Mouse (Mus musculus): ENCODE measurements around the gene Tspan14. TPM values are rescaled to one million over a fixed set of nuclear protein-coding genes. Genes with fewer than 3 reads are reported as not detected.

Gene Tspan14
- 10 to 100 TPM; 11.0 to 54.3 TPM for polyA plus RNA-seq (2012; fragmentation: generic; extraction: Trizol)

GRCm38 (mm10) chr14:40966392-40966861 lies at the start of gene Tspan14:
Gene Tspan14, minus strand, starts transcription at chr14:40966807.

GRCm38 (mm10) chr14:41013630-41014613 lies 47.3 kb upstream of the Tspan14 start, which contains the start of gene Fam213a:
Gene Fam213a, minus strand, starts transcription at chr14:41013788.

GRCm38 (mm10) chr14:40893196-40893595 lies 73.4 kb downstream of the Tspan14 start, which contains the start of gene Sh2d4b:
Gene Sh2d4b, minus strand, starts transcription at chr14:40893266.

Other genes with a start within 250 kb of the Tspan14 start
- under 1 TPM in 1 of 2 experiments, not detected in 1; 0.53 TPM for gene Sh2d4b, start 73.5 kb downstream of the Tspan14 start, polyA plus RNA-seq (2012; fragmentation: generic; extraction: Trizol)
- gene Fam213a, start 47.0 kb upstream of the Tspan14 start, polyA plus RNA-seq (2012; fragmentation: generic; extraction: Trizol), result 1 to 10 TPM in 1 of 2 experiments, under 1 TPM in 1; 0.57 to 1.6 TPM
- gene Dydc2, start 102.4 kb upstream of the Tspan14 start, polyA plus RNA-seq (2012; fragmentation: generic; extraction: Trizol), result not detected
- gene Dydc1, start 106.1 kb upstream of the Tspan14 start, polyA plus RNA-seq (2012; fragmentation: generic; extraction: Trizol), result not detected
- gene Mat1a, start 138.2 kb upstream of the Tspan14 start, polyA plus RNA-seq (2012; fragmentation: generic; extraction: Trizol), result not detected
- not detected for gene Sftpa1, start 165.0 kb upstream of the Tspan14 start, polyA plus RNA-seq (2012; fragmentation: generic; extraction: Trizol)
- not detected for gene Mbl1, start 184.7 kb upstream of the Tspan14 start, polyA plus RNA-seq (2012; fragmentation: generic; extraction: Trizol)
- not detected for gene Sftpd, start 218.3 kb upstream of the Tspan14 start, polyA plus RNA-seq (2012; fragmentation: generic; extraction: Trizol)

All from C3H10T1/2 (cell line).